In the genomic region with DNA sequence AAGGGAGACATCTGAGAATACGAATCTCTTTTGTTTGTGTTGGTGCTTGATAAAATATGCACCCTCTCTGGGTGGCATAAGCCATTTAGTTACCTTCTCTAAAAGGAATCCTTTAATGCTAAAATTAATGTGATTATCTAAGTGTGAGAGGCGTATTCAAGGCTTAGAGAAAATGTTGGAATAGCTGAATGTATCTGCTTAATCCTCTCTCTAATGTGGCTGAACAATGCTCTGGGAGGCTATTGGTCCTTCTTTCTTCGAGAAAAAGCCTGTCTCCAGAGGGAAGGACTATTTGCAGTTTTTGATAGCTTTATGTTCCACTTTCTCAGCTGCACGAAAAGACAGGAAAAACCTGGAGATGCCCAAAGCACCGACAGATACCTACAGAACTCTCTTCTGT, we compare ENCODE assay signal across 27 mouse cellular contexts.
DNase-seq lines count a peak whose midpoint lies in the region; ATAC-seq lines count a peak whose summit lies in the region.
"Had no signal": no experiment of that assay in that cellular context is flagged by ENCODE, and none has a peak within 500 bp of the region (broad histone marks: within the 10 kb centered on the region; RNA-seq: fewer than 3 reads in every experiment).

No protein-coding gene starts in this region.

- 23% methylated on average over 5 of the region's 5 CpGs for WGBS in forebrain, embryonic 12.5 days
- 21% methylated on average over 5 of the region's 5 CpGs for WGBS in forebrain, embryonic 11.5 days
- WGBS in midbrain, embryonic 11.5 days: 18% methylated on average over 5 of the region's 5 CpGs
- WGBS in midbrain, embryonic 16.5 days: 17% methylated on average over 5 of the region's 5 CpGs
- WGBS in midbrain, embryonic 13.5 days: 14% methylated on average over 5 of the region's 5 CpGs
- WGBS in midbrain, embryonic 15.5 days: 15% methylated on average over 5 of the region's 5 CpGs

- no peaks in the 10 kb centered on the region for H3K9me3 ChIP-seq in forebrain, embryonic 12.5 days
- no peaks in the 10 kb centered on the region for H3K9me3 ChIP-seq in forebrain, embryonic 11.5 days (ENCODE audit: control insufficient read depth, low read length)
- no peaks in the 10 kb centered on the region for H3K9me3 ChIP-seq in midbrain, embryonic 11.5 days (ENCODE audit: control insufficient read depth, low read length)
- no peaks in the 10 kb centered on the region for H3K9me3 ChIP-seq in midbrain, embryonic 16.5 days (replicated peaks; ENCODE audit: control insufficient read depth, low read length, poor library complexity, severe bottlenecking)
- no peaks in the 10 kb centered on the region for H3K9me3 ChIP-seq in midbrain, embryonic 13.5 days
- no peaks in the 10 kb centered on the region for H3K9me3 ChIP-seq in midbrain, embryonic 15.5 days
- H3K9me3 ChIP-seq: embryonic facial prominence, embryonic 10.5 days; embryonic facial prominence, embryonic 12.5 days; forebrain, embryonic 13.5 days; forebrain, embryonic 15.5 days; G1E had no signal

- intact Hi-C loops in left cerebral cortex, postnatal 25 days (cut with DNase I): no loop called here

- H3K27me3 ChIP-seq in forebrain, embryonic 12.5 days: 0 out of 2 replicates have a peak, but pooled peaks cover 8% of the 10 kb centered on the region
- no peaks in the 10 kb centered on the region for H3K27me3 ChIP-seq in forebrain, embryonic 11.5 days (ENCODE audit: control insufficient read depth, insufficient read depth, low read length)
- no peaks in the 10 kb centered on the region for H3K27me3 ChIP-seq in midbrain, embryonic 11.5 days (ENCODE audit: control insufficient read depth, insufficient read depth, low read length)
- H3K27me3 ChIP-seq in midbrain, embryonic 16.5 days (ENCODE audit: control insufficient read depth, insufficient read depth, low read depth, low read length): no peaks in the 10 kb centered on the region
- no peaks in the 10 kb centered on the region for H3K27me3 ChIP-seq in midbrain, embryonic 13.5 days
- H3K27me3 ChIP-seq in midbrain, embryonic 15.5 days (replicated peaks): 0 out of 2 replicates have a peak, but pooled peaks cover 4% of the 10 kb centered on the region
- H3K27me3 ChIP-seq: CH12.LX; embryonic facial prominence, embryonic 12.5 days; forebrain, embryonic 13.5 days; Patski had no signal

- ATAC-seq in forebrain, embryonic 12.5 days (ENCODE audit: low FRiP score): no peak
- no peak for ATAC-seq in forebrain, embryonic 11.5 days (replicated peaks; ENCODE audit: low FRiP score)
- peak; percentile 69 for ATAC-seq in midbrain, embryonic 11.5 days (ENCODE audit: low FRiP score)
- ATAC-seq in midbrain, embryonic 16.5 days: no peak
- ATAC-seq in midbrain, embryonic 13.5 days: peak; percentile 61; the same call in 1 of the 2 replicates
- ATAC-seq in midbrain, embryonic 15.5 days (replicated peaks): 0 out of 2 replicates have a peak, but pooled peaks have one; percentile 50
- ATAC-seq: activated CD4-positive, CD25-positive, alpha-beta regulatory T cell, adult 4 months; CD4-positive, CD25-positive, alpha-beta regulatory T cell, adult 4 months; forebrain, embryonic 13.5 days; forebrain, embryonic 15.5 days; forebrain, postnatal 0 days; Patski had no signal

- H3K4me3 ChIP-seq in forebrain, embryonic 12.5 days (replicated peaks): no peak overlapping the region
- no peak overlapping the region for H3K4me3 ChIP-seq in forebrain, embryonic 11.5 days (ENCODE audit: low read depth, low read length)
- H3K4me3 ChIP-seq in midbrain, embryonic 11.5 days (ENCODE audit: low read depth, low read length): no peak overlapping the region
- no peak overlapping the region for H3K4me3 ChIP-seq in midbrain, embryonic 16.5 days (ENCODE audit: low read depth, low read length)
- no peak overlapping the region for H3K4me3 ChIP-seq in midbrain, embryonic 13.5 days (replicated peaks)
- H3K4me3 ChIP-seq in midbrain, embryonic 15.5 days: no peak overlapping the region
- H3K4me3 ChIP-seq: embryonic facial prominence, embryonic 10.5 days; embryonic facial prominence, embryonic 12.5 days; forebrain, embryonic 13.5 days; forebrain, embryonic 15.5 days had no signal

- H3K27ac ChIP-seq in forebrain, embryonic 12.5 days: 0 out of 2 replicates have a peak overlapping the region, but pooled peaks have one; percentile 2
- H3K27ac ChIP-seq in forebrain, embryonic 11.5 days (ENCODE audit: low read depth, low read length): no peak overlapping the region
- peak overlapping the region; percentile 48 for H3K27ac ChIP-seq in midbrain, embryonic 11.5 days (ENCODE audit: low read depth, low read length)
- H3K27ac ChIP-seq in midbrain, embryonic 16.5 days (ENCODE audit: low read length): no peak overlapping the region
- H3K27ac ChIP-seq in midbrain, embryonic 13.5 days: 0 out of 2 replicates have a peak overlapping the region, but pooled peaks have one; percentile 36
- no peak overlapping the region for H3K27ac ChIP-seq in midbrain, embryonic 15.5 days
- H3K27ac ChIP-seq: embryonic facial prominence, embryonic 10.5 days; embryonic facial prominence, embryonic 12.5 days; forebrain, embryonic 13.5 days; forebrain, embryonic 15.5 days had no signal

- DNase-seq in forebrain, embryonic 11.5 days (ENCODE audit: low spot score): no peak
- peak; percentile 90 for DNase-seq in midbrain, embryonic 11.5 days (ENCODE audit: low spot score, missing footprints)
- no peak for DNase-seq in layer of hippocampus, adult 9-11 months
- DNase-seq in left cerebral cortex, postnatal 25 days (ENCODE audit: low spot score in 2 of 2): no peak
- DNase-seq: adrenal gland, adult 8-10 months; adrenal gland, postnatal 14 days; adrenal gland, postnatal 36 days; B cell, adult 2 months; cerebellum, adult 11-12 months; cerebellum, adult 2 months; cerebellum, adult 9-10 months; cerebellum, postnatal 10 days; cerebellum, postnatal 25 days; forebrain, postnatal 0 days had no signal

- H3K36me3 ChIP-seq in forebrain, embryonic 12.5 days (replicated peaks): no peaks in the 10 kb centered on the region
- no peaks in the 10 kb centered on the region for H3K36me3 ChIP-seq in forebrain, embryonic 11.5 days (ENCODE audit: control insufficient read depth, insufficient read depth, low read length)
- H3K36me3 ChIP-seq in midbrain, embryonic 11.5 days (ENCODE audit: control insufficient read depth, insufficient read depth, low read length): no peaks in the 10 kb centered on the region
- no peaks in the 10 kb centered on the region for H3K36me3 ChIP-seq in midbrain, embryonic 16.5 days (ENCODE audit: control insufficient read depth, insufficient read depth, low read length)
- no peaks in the 10 kb centered on the region for H3K36me3 ChIP-seq in midbrain, embryonic 13.5 days
- no peaks in the 10 kb centered on the region for H3K36me3 ChIP-seq in midbrain, embryonic 15.5 days (replicated peaks)
- H3K36me3 ChIP-seq: embryonic facial prominence, embryonic 10.5 days; embryonic facial prominence, embryonic 12.5 days; forebrain, embryonic 15.5 days had no signal

- H3K9ac ChIP-seq in forebrain, embryonic 12.5 days: no peak overlapping the region
- H3K9ac ChIP-seq in forebrain, embryonic 11.5 days (ENCODE audit: low read length): no peak overlapping the region
- peak overlapping the region; percentile 33; the same call in 1 of the 2 replicates for H3K9ac ChIP-seq in midbrain, embryonic 11.5 days (ENCODE audit: low read length)
- H3K9ac ChIP-seq in midbrain, embryonic 16.5 days (ENCODE audit: low read depth, low read length): no peak overlapping the region
- 0 out of 2 replicates have a peak overlapping the region, but pooled peaks have one; percentile 10 for H3K9ac ChIP-seq in midbrain, embryonic 13.5 days (replicated peaks)
- no peak overlapping the region for H3K9ac ChIP-seq in midbrain, embryonic 15.5 days
- H3K9ac ChIP-seq: embryonic facial prominence, embryonic 12.5 days; forebrain, embryonic 13.5 days; forebrain, embryonic 15.5 days; forebrain, postnatal 0 days had no signal

- H3K4me2 ChIP-seq in forebrain, embryonic 12.5 days: no peak overlapping the region
- no peak overlapping the region for H3K4me2 ChIP-seq in forebrain, embryonic 11.5 days (ENCODE audit: low read depth, low read length, severe bottlenecking)
- peak overlapping the region; percentile 25 for H3K4me2 ChIP-seq in midbrain, embryonic 11.5 days
- no peak overlapping the region for H3K4me2 ChIP-seq in midbrain, embryonic 16.5 days (ENCODE audit: low read length)
- H3K4me2 ChIP-seq in midbrain, embryonic 13.5 days (replicated peaks): peak overlapping the region; percentile 9
- H3K4me2 ChIP-seq in midbrain, embryonic 15.5 days: no peak overlapping the region
- H3K4me2 ChIP-seq: embryonic facial prominence, embryonic 12.5 days; forebrain, embryonic 13.5 days; forebrain, embryonic 15.5 days had no signal

- H3K4me1 ChIP-seq in forebrain, embryonic 12.5 days: peaks cover 23% of the 10 kb centered on the region
- H3K4me1 ChIP-seq in forebrain, embryonic 11.5 days (replicated peaks; ENCODE audit: control insufficient read depth, insufficient read depth, low read length): 0 out of 2 replicates have a peak, but pooled peaks cover 4% of the 10 kb centered on the region
- H3K4me1 ChIP-seq in midbrain, embryonic 11.5 days (ENCODE audit: control insufficient read depth, insufficient read depth, low read length): peaks cover 21% of the 10 kb centered on the region
- no peaks in the 10 kb centered on the region for H3K4me1 ChIP-seq in midbrain, embryonic 16.5 days (ENCODE audit: control insufficient read depth, insufficient read depth, low read length)
- H3K4me1 ChIP-seq in midbrain, embryonic 13.5 days (replicated peaks): peaks cover 23% of the 10 kb centered on the region
- H3K4me1 ChIP-seq in midbrain, embryonic 15.5 days: no peaks in the 10 kb centered on the region; the same call in 1 of the 2 replicates

Comparison
In these comparisons a context has a peak if more than half of its experiments do, and no peak if none do; other contexts are left out.
1. ATAC-seq: peak in midbrain, embryonic 11.5 days (single experiment), midbrain, embryonic 13.5 days (single experiment) and midbrain, embryonic 15.5 days (single experiment); none in forebrain, embryonic 12.5 days (single experiment), forebrain, embryonic 11.5 days (single experiment) and midbrain, embryonic 16.5 days (single experiment).
2. H3K27ac ChIP-seq: peak in forebrain, embryonic 12.5 days (single experiment), midbrain, embryonic 11.5 days (single experiment) and midbrain, embryonic 13.5 days (single experiment); none in forebrain, embryonic 11.5 days (single experiment), midbrain, embryonic 16.5 days (single experiment) and midbrain, embryonic 15.5 days (single experiment).
3. H3K4me2 ChIP-seq: peak in midbrain, embryonic 11.5 days (single experiment) and midbrain, embryonic 13.5 days (single experiment); none in forebrain, embryonic 12.5 days (single experiment), forebrain, embryonic 11.5 days (single experiment), midbrain, embryonic 16.5 days (single experiment) and midbrain, embryonic 15.5 days (single experiment).
4. H3K9ac ChIP-seq: peak in midbrain, embryonic 11.5 days (single experiment) and midbrain, embryonic 13.5 days (single experiment); none in forebrain, embryonic 12.5 days (single experiment), forebrain, embryonic 11.5 days (single experiment), midbrain, embryonic 16.5 days (single experiment) and midbrain, embryonic 15.5 days (single experiment).